Mouse (Mus musculus): ENCODE measurements around the gene Aurkb. TPM values are rescaled to one million over a fixed set of nuclear protein-coding genes. Genes with fewer than 3 reads are reported as not detected.

Gene Aurkb
- polyA plus RNA-seq, 1 experiment, result 44.0 TPM

DNA sequence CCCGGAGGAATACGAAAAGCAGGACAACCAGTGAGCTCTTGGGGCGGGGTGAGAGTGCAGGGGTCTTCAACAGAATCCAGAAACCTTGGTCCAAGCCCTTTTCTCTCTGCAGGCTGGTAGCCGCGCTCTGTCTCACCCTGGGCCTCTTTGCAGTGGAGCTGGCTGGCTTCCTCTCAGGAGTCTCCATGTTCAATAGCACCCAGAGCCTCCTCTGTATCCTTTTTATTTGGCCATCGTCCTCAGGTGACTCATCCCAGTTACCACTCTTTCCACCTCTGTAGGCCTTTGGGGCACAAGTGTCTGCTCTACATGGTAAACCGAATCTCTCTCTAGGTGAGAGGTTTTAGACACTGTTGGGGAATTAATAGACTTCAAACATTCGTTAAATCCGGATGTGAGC, 25.8 kb downstream of the Aurkb start:
- no peak for TF ChIP-seq POLR2A (IDR thresholded peaks at IDR 0.05; ENCODE audit: low read depth, low read length)
- TF ChIP-seq CTCF (IDR thresholded peaks at IDR 0.05; ENCODE audit: borderline replicate concordance, insufficient read depth, low read length), result no peak
- Histone ChIP-seq H3K4me1 (ENCODE audit: control insufficient read depth, insufficient read depth, low read length) (peaks cover 9% of the 10 kb centered on the region; the same call in 1 of the 2 replicates), H3K27ac (ENCODE audit: insufficient read depth, low read length) (peak overlapping the region; percentile 34), H3K4me3 (ENCODE audit: insufficient read depth, low read length) (peak overlapping the region; percentile 84)

DNA sequence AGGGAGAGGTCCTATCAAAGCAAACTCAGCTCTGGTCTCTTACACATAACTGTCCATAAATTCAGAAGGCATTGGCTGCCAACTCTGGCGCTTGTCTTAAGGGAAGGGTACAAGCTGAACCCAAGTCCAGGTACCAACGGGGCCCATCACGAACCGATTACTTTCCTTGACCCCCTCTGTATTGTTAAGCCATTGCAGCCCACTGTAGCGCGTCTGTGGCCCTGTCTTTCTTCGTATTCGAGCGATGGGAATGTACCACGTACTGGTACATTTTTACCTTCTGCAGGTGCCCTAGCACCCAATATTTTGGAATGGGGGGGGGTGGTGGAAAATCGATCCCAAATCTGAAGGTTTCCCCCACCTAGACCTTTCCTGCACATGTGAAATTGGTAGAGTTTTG, 26.8 kb downstream of the Aurkb start:
- TF ChIP-seq CTCF (IDR thresholded peaks at IDR 0.05; ENCODE audit: borderline replicate concordance, insufficient read depth, low read length) (no peak), POLR2A (IDR thresholded peaks at IDR 0.05; ENCODE audit: low read depth, low read length) (no peak)
- 0 out of 2 replicates have a peak, but pooled peaks cover 6% of the 10 kb centered on the region for H3K4me1 ChIP-seq (ENCODE audit: control insufficient read depth, insufficient read depth, low read length)
- no peak overlapping the region; the same call in 1 of the 2 replicates for H3K4me3 ChIP-seq (ENCODE audit: insufficient read depth, low read length)
- H3K27ac ChIP-seq (ENCODE audit: insufficient read depth, low read length), result no peak overlapping the region

DNA sequence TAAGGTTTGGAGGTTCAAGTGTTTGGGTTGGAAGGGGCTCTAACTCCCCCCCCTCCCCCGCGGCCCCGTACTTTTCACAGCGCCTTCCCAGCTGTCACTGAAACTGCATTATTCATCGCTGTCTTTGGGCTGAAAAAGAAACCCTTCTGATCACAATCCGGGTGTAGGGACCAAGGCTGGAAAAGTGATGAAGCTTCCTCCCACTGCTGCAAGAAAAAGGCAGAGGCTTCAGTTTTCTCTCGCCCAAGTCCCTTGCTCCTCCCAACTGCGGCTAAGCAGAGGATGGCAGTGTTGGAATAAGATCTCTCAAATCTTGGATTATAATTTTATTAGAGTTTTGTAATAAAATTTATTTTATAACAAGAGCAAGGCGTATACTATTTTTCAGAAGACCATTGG, 27.2 kb downstream of the Aurkb start:
- 0 out of 2 replicates have a peak, but pooled peaks cover 4% of the 10 kb centered on the region for H3K4me1 ChIP-seq (ENCODE audit: control insufficient read depth, insufficient read depth, low read length)
- H3K4me3 ChIP-seq (ENCODE audit: insufficient read depth, low read length), result peak overlapping the region; percentile 1; the same call in 1 of the 2 replicates
- TF ChIP-seq CTCF (IDR thresholded peaks at IDR 0.05; ENCODE audit: borderline replicate concordance, insufficient read depth, low read length), result no peak
- peak; percentile 23; the same call in 1 of the 2 replicates for TF ChIP-seq POLR2A (IDR thresholded peaks at IDR 0.05; ENCODE audit: low read depth, low read length)
- peak overlapping the region; percentile 50; the same call in 1 of the 2 replicates for H3K27ac ChIP-seq (ENCODE audit: insufficient read depth, low read length)

DNA sequence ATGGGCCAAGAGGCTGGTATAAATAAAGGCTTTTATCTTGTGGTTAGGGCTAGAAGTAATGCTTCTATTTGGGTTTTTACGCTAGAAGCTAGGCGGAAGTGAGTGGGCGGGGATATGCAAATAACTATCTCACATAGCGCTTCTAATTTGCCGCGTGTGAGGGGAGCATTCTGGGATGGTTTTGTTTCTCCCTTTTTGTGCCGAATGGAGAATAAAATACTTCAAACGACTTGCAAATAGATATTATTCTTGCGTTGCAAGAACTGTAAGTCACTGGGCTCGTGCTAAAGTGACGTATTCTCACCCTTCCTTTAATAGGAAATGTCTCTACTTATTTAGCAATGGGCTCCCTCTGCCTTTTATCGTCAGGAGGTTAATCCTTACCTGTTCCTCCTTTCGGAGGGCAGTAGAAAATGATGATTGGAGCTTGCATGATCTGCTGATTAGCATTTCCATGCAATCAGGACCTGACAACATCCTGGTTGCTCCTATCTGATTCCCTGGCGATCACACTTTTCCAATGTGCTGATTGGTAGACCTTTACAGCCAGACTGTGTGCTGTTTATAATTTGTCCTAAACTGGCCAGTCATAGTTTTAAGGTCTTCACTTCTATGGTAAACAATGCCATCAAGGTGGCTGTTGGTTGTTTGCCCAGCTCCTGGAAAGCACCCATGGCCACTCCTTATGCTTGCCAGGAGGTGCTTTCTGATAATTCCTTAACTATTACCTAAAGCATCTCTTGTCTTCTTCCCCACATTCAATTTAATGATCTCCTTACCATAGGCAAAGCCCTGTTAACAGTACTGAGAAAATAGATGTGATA, 27.8 kb downstream of the Aurkb start:
- 0 out of 2 replicates have a peak, but pooled peaks cover 2% of the 10 kb centered on the region for H3K4me1 ChIP-seq (ENCODE audit: control insufficient read depth, insufficient read depth, low read length)
- H3K27ac ChIP-seq (ENCODE audit: insufficient read depth, low read length), result peak overlapping the region; percentile 99
- H3K4me3 ChIP-seq (ENCODE audit: insufficient read depth, low read length), result no peak overlapping the region
- TF ChIP-seq CTCF (IDR thresholded peaks at IDR 0.05; ENCODE audit: borderline replicate concordance, insufficient read depth, low read length) (no peak), POLR2A (IDR thresholded peaks at IDR 0.05; ENCODE audit: low read depth, low read length) (peak; percentile 100)

DNA sequence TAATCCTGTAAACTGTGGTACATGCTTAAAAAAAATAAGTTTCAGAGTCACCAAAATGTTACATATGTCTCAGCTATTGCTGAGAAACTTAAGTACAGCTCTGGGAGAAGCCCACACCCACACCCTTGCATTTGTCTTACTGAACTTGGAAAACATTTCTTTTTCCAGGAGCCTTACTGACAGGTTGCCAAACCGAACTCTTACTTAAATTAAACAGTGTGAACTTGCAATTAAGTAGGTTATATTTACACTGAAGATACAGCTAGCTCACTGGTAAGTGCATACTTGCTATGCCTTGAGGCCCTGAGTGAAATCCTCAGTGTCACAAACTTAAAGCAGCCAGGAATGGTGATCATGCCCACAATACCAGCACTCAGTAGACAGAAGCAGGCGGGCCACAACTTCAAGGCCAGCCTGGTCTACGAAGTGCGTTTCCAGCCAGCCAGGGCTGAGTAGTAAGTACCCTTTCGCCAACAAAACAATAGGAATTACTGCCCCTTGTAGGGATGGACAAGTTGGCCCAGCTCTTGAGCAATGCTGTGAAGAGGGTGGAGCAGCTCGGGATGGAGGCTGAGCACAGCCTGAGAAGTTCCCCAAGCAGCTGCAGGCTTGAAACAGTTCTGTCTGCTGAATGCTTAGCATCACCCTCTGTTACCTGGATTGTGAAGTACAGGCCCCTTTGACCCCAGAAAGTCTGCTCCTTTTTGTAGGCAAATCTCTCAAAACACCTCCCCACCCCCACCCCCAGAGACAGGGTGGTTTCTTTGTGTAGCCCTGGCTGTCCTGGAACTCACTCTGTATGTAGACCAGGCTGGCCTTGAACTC, 28.7 kb downstream of the Aurkb start:
- TF ChIP-seq POLR2A (IDR thresholded peaks at IDR 0.05; ENCODE audit: low read depth, low read length) (no peak), CTCF (IDR thresholded peaks at IDR 0.05; ENCODE audit: borderline replicate concordance, insufficient read depth, low read length) (no peak)
- H3K4me3 ChIP-seq (ENCODE audit: insufficient read depth, low read length), result no peak overlapping the region

DNA sequence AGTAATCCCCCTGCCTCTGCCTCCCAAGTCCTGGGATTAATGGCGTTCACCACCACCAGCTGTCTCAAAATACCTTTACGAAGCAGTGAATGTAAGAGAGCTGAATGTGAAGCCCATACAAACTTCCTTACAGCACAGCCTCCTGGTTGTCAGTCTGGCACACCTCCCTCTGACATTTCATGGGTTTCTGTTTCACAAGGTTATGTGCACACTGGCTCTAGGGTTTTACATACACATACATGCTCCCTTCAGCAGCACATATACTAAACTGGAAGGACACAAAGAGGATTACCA, 29.3 kb downstream of the Aurkb start:
- H3K4me1 ChIP-seq (ENCODE audit: control insufficient read depth, insufficient read depth, low read length), result 0 out of 2 replicates have a peak, but pooled peaks cover 2% of the 10 kb centered on the region
- no peak overlapping the region for H3K27ac ChIP-seq (ENCODE audit: insufficient read depth, low read length)
- H3K4me3 ChIP-seq (ENCODE audit: insufficient read depth, low read length), result no peak overlapping the region
- TF ChIP-seq POLR2A (IDR thresholded peaks at IDR 0.05; ENCODE audit: low read depth, low read length), result no peak
- no peak for TF ChIP-seq CTCF (IDR thresholded peaks at IDR 0.05; ENCODE audit: borderline replicate concordance, insufficient read depth, low read length)

More for the DNA sequence above, 28.7 kb downstream of the Aurkb start:
- H3K4me1 ChIP-seq (ENCODE audit: control insufficient read depth, insufficient read depth, low read length), result 0 out of 2 replicates have a peak, but pooled peaks cover 2% of the 10 kb centered on the region
- H3K27ac ChIP-seq (ENCODE audit: insufficient read depth, low read length), result peak overlapping the region; percentile 28; the same call in 1 of the 2 replicates

DNA sequence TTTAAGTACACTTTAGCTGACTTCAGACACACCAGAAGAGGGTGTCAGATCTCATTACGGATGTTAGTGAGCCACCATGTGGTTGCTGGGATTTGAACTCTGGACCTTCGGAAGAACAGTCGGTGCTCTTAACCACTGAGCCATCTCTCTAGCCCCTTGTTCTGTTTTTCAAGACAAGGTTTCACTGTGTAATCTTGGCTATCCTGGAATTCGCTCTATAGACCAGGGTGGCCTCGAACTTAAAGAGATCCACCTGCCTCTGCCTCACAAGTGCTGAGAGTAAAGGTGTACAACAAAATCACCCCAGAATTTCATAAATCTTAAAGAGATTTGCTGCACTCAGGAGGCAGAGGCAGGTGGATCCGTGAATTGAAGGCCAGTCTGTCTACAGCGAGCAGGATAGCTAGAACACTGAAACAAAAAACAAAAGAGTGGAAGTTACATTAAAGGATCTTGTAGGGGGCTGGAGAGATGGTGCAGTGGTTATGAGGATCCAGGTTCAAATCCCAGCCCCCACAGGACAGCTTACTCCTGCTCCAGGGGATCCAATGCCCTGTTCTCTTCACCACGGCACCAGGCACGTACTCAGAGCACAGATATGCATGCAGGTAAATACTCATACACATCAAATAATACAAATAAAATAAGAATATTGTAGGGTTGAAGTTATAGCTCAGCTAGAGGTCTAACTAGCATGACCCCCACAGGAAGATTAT, 30.5 kb downstream of the Aurkb start:
- H3K4me3 ChIP-seq (ENCODE audit: insufficient read depth, low read length), result no peak overlapping the region
- 0 out of 2 replicates have a peak, but pooled peaks cover 2% of the 10 kb centered on the region for H3K4me1 ChIP-seq (ENCODE audit: control insufficient read depth, insufficient read depth, low read length)
- TF ChIP-seq POLR2A (IDR thresholded peaks at IDR 0.05; ENCODE audit: low read depth, low read length), result no peak
- TF ChIP-seq CTCF (IDR thresholded peaks at IDR 0.05; ENCODE audit: borderline replicate concordance, insufficient read depth, low read length), result no peak
- H3K27ac ChIP-seq (ENCODE audit: insufficient read depth, low read length), result no peak overlapping the region

DNA sequence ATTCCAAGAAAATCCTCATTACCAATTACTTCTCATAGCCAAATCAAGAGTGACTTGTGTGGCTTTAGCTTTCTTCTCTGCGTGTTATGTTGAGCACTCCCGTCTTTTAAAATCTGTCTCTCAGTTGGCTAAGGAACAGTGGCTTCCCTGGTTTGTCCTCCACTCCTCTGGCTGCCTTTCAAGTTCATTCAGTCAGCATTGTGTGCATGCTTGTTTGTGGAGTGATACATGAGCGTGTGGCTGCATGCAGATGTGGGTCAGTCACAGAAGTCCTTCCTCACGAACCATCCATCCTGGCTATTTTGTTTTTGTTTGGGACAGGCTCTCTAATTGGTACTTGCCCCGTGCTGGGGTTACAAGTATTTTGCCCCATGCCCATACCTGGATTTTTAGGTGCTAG, 31.1 kb downstream of the Aurkb start:
- H3K27ac ChIP-seq (ENCODE audit: insufficient read depth, low read length), result no peak overlapping the region
- TF ChIP-seq POLR2A (IDR thresholded peaks at IDR 0.05; ENCODE audit: low read depth, low read length) (no peak), CTCF (IDR thresholded peaks at IDR 0.05; ENCODE audit: borderline replicate concordance, insufficient read depth, low read length) (no peak)

DNA sequence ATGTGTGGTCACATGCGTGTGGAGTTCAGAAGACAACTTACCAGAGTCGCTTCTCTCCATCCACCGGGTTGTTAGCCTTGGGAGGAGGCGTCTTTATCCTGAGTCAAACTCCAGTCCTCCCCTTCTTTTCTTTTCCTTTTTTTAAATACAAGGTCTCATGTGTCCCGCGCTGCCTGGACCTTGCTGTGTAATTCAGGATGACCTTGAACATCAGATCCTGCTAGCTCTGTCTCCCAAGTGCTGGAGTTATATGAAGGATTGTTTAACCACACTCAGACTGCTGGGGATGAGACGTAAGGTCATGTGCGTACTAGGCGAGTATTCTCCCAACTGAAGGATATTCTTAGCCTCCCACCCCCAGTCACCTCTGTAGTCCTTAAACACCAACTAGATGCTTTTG, 31.9 kb downstream of the Aurkb start:
- TF ChIP-seq POLR2A (IDR thresholded peaks at IDR 0.05; ENCODE audit: low read depth, low read length), result no peak
- TF ChIP-seq CTCF (IDR thresholded peaks at IDR 0.05; ENCODE audit: borderline replicate concordance, insufficient read depth, low read length), result no peak
- no peak overlapping the region for H3K27ac ChIP-seq (ENCODE audit: insufficient read depth, low read length)
- 0 out of 2 replicates have a peak, but pooled peaks cover 2% of the 10 kb centered on the region for H3K4me1 ChIP-seq (ENCODE audit: control insufficient read depth, insufficient read depth, low read length)
- H3K4me3 ChIP-seq (ENCODE audit: insufficient read depth, low read length), result no peak overlapping the region

More for the DNA sequence above, 31.1 kb downstream of the Aurkb start:
- H3K4me1 ChIP-seq (ENCODE audit: control insufficient read depth, insufficient read depth, low read length), result 0 out of 2 replicates have a peak, but pooled peaks cover 2% of the 10 kb centered on the region
- H3K4me3 ChIP-seq (ENCODE audit: insufficient read depth, low read length), result no peak overlapping the region

Data from embryonic fibroblast, embryonic 13.5 days (primary cell).